Mouse (Mus musculus): ENCODE data around the gene Agtrap.

- TF ChIP-seq CTCF (IDR thresholded peaks at IDR 0.05; ENCODE audit: borderline replicate concordance, control insufficient read depth, extremely low read depth, insufficient read depth, low read length, poor library complexity) (no peak), POLR2A (IDR thresholded peaks at IDR 0.05; ENCODE audit: control insufficient read depth, extremely low read depth, insufficient read depth, low read length, poor library complexity) (no peak; the same call in 1 of the 2 replicates)
Observed at GRCm38 (mm10) chr4:148085131-148085906, 2.5 kb downstream of the Agtrap start.

Data from thymus, adult 2 months (tissue).